Mouse (Mus musculus): ENCODE measurements around the gene Myh7.

Myh7 gene

GRCm38 (mm10) chr14:54943971-54944370, 50.5 kb downstream of the Myh7 start:
- no peak for DNase-seq (ENCODE audit: low read depth, low spot score)

DNA sequence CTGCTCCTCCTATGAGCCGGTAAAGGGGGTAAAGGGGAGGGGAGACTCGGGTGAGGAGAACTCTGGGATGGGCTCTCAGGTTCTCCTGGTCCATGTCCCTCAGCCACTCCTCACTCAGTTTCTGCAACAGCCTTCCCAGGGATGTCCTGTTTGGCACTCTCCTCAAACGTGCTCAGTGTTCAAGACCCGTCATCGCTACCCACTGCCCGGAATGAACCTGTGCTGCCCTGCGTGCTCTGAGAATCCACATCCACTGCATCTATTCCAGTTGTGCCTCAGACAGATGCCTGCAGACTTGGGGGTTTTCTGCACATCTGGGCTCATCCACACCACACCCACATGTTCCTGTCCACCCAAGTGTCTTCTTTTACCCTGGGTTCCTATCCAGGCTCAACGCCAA, 51.9 kb downstream of the Myh7 start:
- no peak for DNase-seq (ENCODE audit: low read depth, low spot score)

DNA sequence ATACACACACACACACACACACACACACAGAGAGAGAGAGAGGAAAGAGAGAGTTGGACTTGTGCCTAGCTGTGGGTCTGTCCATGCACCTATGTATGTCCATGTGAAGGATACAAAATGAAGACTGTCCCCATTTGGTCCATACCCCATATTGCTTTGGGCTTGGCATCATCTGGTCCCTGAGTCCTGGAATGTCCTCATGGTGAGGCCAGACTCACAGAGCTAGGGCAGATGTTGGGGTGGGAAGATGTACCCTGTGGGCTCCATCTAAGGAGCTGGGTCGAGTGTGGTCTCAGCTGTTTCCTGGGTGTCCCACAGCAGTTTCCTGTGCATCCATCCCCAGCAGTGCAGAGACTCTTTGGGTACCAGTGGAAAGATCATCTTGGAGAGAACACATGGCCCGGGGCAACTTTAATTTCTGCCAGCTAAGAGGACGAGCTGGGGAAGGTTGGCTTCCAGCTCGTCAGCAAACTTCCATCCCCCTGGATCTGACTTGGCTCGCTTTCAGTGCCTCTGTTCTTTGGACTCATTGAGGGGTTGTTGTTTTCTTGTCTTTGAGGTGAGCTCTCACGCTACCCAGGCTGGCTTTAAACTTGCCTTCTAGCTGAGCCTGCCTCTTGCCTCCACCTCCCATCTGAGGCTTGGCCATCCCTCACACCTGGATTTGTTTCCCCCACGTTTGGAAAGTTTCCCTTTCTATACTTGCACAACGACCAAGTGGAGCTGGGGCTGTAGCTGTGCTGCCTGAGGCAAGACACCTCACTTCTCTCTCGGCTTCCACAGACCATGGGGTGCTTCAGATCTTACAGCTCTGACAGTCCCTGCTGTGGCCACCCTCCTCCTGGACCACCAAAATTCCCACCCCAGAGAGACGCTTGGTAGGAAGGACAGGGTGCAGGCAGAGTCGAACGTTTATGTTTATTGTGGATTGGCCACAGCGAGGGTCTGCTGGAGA, 53.1 kb downstream of the Myh7 start:
- no peak for DNase-seq (ENCODE audit: low read depth, low spot score)

- DNase-seq (ENCODE audit: low read depth, low spot score), result no peak
Observed at GRCm38 (mm10) chr14:54940176-54940530, 54.3 kb downstream of the Myh7 start.

- no peak for DNase-seq (ENCODE audit: low read depth, low spot score)
Observed at GRCm38 (mm10) chr14:54939434-54940175, 54.8 kb downstream of the Myh7 start.

DNA sequence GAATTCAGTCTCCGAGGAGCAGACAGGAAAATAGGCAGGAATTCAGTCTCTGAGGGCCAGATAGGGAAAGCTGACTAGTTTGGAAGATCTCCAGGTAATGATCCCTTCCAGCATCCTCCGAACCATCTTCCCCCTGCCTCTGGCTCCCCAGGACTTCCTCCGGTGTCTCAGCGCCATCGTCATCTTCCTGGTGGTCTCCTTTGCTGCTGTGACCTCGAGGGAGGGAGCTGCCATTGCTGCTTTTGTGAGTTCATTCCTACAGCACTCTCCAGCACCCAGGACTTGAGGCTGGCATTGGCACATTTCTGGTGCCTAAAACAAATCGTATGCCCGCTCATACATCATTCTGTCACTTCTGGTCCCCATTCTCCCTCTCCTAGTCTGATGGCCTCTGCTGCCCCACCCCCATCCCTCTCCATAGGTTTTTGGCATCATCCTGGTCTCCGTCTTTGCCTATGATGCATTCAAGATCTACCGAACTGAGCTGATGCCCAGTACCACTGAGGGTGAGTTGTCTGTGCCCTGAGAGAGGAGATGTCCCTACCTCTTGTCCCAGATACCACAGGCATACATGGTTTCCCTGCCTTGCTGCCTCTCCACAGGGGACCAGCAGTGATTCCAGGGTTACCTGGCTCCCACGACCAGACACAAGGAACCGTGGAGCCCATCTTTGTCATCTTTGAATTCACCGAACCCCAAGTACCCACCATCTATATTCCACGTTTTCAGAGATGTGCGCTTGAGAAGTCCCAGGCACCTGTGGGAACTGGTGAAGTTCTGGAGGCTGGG, 55.8 kb downstream of the Myh7 start:
- no peak for DNase-seq (ENCODE audit: low read depth, low spot score)

DNA sequence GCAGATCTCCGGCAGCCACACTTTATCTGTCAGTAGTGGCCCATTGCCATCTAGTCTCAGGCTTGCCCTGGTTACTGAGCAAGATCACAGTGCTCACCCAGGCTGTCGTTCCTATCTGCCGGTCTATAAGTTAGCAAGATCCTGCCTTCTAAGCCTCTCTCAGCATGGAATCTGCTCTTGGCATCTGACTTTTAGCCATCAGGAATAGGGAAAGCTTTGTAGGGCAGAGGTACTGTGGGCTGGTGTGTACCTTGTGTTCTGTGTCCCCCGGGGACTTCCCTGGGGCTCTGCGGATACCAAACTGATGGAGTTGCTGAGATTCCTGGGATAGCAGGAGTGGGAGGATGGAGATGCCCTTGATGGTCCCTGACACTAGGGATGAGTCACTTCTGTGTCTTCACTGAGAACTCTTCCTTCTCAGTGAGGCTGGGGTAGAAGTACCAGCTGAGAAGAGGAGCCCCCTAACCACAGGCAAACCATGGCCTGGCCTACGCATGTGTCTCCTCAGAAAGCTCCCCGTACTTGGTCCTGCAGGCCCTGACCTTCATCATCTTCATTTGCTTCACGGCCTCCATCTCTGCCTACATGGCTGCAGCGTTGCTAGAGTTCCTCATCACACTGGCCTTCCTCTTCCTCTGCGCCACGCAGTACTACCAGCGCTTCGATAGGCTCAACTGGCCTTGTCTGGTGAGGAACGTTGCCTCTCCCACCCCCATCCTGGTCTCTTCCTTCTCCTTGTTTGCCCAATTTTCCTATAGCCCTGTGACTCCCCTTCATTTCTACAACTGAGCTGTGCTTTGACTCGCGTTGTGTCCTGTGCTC, 56.9 kb downstream of the Myh7 start:
- DNase-seq (ENCODE audit: low read depth, low spot score), result no peak

GRCm38 (mm10) chr14:54936831-54937160, 57.6 kb downstream of the Myh7 start:
- no peak for DNase-seq (ENCODE audit: low read depth, low spot score)

- DNase-seq (ENCODE audit: low read depth, low spot score), result no peak
Observed at GRCm38 (mm10) chr14:54935904-54936830, 58.3 kb downstream of the Myh7 start, which contains the start of gene Cmtm5. Gene Cmtm5, plus strand, starts transcription at chr14:54936261.

DNA sequence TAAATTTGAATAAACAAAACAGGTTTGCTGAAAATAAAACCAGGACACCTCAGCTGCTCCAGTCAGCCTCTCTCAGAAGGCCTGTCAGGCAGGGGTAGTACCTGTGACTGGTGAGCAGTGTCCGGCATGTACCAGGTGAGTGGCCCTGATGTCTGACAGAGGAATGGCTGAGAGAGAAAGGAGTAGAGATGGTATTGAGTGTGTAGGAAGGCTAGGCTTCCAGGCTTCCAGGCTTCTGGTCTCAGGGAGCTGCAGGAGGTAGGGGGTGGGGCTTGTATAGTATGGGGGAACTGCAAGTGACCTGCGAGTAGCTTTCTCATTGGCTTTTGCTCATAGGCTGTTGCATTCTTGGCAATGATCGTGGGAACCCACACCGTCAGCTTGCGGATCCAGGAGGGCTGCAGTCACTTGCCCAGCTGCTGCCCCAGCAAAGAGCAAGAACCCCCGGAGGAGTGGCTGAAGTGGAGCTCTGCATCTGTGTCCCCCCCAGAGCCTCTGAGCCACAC, 61.7 kb downstream of the Myh7 start, which contains the start of gene Il25:
Gene Il25 (plus strand): TSS at position 51 of the 506 bp plus-strand sequence.
- no peak for DNase-seq (ENCODE audit: low read depth, low spot score)

- DNase-seq (ENCODE audit: low read depth, low spot score), result no peak
Observed at GRCm38 (mm10) chr14:54930431-54930830, 64.0 kb downstream of the Myh7 start.

DNA sequence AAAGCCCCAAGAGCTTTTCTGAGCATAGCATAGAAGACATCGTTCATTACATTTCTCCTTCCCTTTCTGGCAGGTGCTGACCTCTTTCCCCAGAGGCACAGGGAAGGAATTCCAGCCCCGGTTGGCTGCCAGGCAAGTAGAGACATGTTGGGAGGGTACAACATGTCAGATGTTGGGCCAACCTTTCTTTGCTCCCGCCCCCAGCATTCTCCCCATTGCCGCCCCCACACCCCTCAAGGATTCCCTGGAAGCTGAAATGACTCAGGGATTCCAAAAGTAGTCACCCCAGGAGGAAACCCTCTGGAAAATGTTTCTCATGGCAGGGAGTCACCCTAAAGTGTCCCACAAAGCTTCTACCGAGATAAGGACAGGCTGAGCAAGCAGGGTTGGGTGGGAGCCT, 64.6 kb downstream of the Myh7 start:
- no peak for DNase-seq (ENCODE audit: low read depth, low spot score)

GRCm38 (mm10) chr14:54927296-54927695, 67.1 kb downstream of the Myh7 start:
- DNase-seq (ENCODE audit: low read depth, low spot score), result no peak

DNA sequence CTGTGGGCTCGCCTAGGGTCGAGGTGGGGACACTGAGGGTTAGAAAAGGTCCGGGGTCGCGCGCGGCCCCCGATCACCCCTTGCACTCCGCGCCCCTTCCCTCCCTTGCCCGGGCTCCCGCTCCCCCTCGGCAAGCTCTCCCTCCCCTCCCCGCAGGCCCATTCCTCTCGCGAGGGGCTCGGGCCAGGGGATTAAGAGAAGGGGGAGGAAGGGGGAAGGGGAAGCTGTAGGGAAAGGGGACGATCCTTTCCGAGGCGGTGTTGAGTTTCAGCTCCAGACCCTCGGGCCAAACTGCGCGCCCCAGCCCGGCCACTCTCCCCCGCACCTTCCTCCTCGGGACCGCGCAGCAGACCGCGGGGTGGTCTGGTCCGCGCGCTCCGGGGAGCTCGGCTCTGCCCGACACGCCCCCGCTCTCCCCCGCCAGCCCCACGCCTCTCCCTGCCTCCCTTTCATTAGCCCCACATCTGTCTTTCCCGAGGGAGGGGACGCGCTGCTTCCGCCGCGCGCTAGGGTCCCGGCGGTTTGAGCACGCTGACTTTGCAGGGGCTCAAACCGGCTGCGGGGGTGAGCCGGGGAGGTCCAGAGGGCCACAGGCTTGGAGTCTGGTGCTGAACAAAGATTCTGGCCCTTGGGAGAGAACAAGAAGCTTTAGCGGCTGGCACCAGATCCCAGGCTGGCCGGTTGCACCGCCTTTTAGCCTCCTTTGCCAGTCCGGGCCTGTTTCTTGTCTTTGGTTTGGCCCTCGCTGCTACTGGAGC, 67.8 kb downstream of the Myh7 start:
- DNase-seq (ENCODE audit: low read depth, low spot score), result no peak

- no peak for DNase-seq (ENCODE audit: low read depth, low spot score)
Observed at GRCm38 (mm10) chr14:54925349-54926342, 68.8 kb downstream of the Myh7 start, which contains the start of gene Efs. Gene Efs, minus strand, starts transcription at chr14:54926126.

GRCm38 (mm10) chr14:54924641-54925348, 69.6 kb downstream of the Myh7 start:
- no peak for DNase-seq (ENCODE audit: low read depth, low spot score)

Measured in brain, embryonic 18.5 days (tissue).